Mouse (Mus musculus) telencephalon, adult 2 months (tissue): ENCODE data around the gene Opn4.
A peak's percentile ranks its signal among the peaks of the same experiment; 100 is the strongest.

ENCODE experiments used
- DNase-seq: peaks from one replicate; pipeline ENCODE4 v3.0.0-alpha.2; 2011; ENCODE audit warnings: low read depth, low spot score

Gene Opn4

GRCm38 (mm10) chr14:34599941-34600340 lies at the start of gene Opn4:
Gene Opn4 (minus strand): TSS chr14:34600142.
- no peak for DNase-seq

- no peak for DNase-seq
Observed at GRCm38 (mm10) chr14:34647870-34648475, 48.0 kb upstream of the Opn4 start.

GRCm38 (mm10) chr14:34644140-34644539 lies 44.2 kb upstream of the Opn4 start:
- no peak for DNase-seq

GRCm38 (mm10) chr14:34635721-34636120 lies 35.8 kb upstream of the Opn4 start:
- no peak for DNase-seq

GRCm38 (mm10) chr14:34635192-34635591 lies 35.2 kb upstream of the Opn4 start:
- no peak for DNase-seq

GRCm38 (mm10) chr14:34632722-34633448 lies 32.9 kb upstream of the Opn4 start:
- no peak for DNase-seq

GRCm38 (mm10) chr14:34626824-34627223 lies 26.9 kb upstream of the Opn4 start:
- no peak for DNase-seq

- no peak for DNase-seq
Observed at GRCm38 (mm10) chr14:34623531-34624210, 23.7 kb upstream of the Opn4 start.

GRCm38 (mm10) chr14:34623074-34623473 lies 23.1 kb upstream of the Opn4 start:
- DNase-seq = no peak

GRCm38 (mm10) chr14:34620611-34621376 lies 20.9 kb upstream of the Opn4 start:
- DNase-seq = no peak

GRCm38 (mm10) chr14:34618808-34619207 lies 18.9 kb upstream of the Opn4 start:
- DNase-seq = no peak

- DNase-seq = peak; percentile 73
Observed at GRCm38 (mm10) chr14:34616821-34617220, 16.9 kb upstream of the Opn4 start.

- no peak for DNase-seq
Observed at GRCm38 (mm10) chr14:34615625-34616024, 15.7 kb upstream of the Opn4 start.

- no peak for DNase-seq
Observed at GRCm38 (mm10) chr14:34615082-34615481, 15.1 kb upstream of the Opn4 start.

GRCm38 (mm10) chr14:34614551-34614950 lies 14.6 kb upstream of the Opn4 start:
- DNase-seq = no peak

GRCm38 (mm10) chr14:34613523-34613922 lies 13.6 kb upstream of the Opn4 start:
- no peak for DNase-seq

- no peak for DNase-seq
Observed at GRCm38 (mm10) chr14:34612222-34612621, 12.3 kb upstream of the Opn4 start.

GRCm38 (mm10) chr14:34611591-34611990 lies 11.6 kb upstream of the Opn4 start:
- no peak for DNase-seq

GRCm38 (mm10) chr14:34601910-34602309 lies 2.0 kb upstream of the Opn4 start:
- no peak for DNase-seq

GRCm38 (mm10) chr14:34595596-34596255 lies 4.2 kb downstream of the Opn4 start:
- DNase-seq = no peak

GRCm38 (mm10) chr14:34591741-34592535 lies 8.0 kb downstream of the Opn4 start:
- DNase-seq = no peak
